17 mouse cellular contexts compared by ENCODE assay signal in genomic region chr1:137079401-137080003, GRCm38 (mm10).
DNase-seq lines count a peak whose midpoint lies in the region; ATAC-seq and TF ChIP-seq lines count a peak whose summit lies in the region.
"Had no signal": no experiment of that assay in that cellular context is flagged by ENCODE, and none has a peak within 500 bp of the region (broad histone marks: within the 10 kb centered on the region; RNA-seq: fewer than 3 reads in every experiment).

No protein-coding gene starts in this region.

- H3K9me3 ChIP-seq in lung, postnatal 0 days (ENCODE audit: low read length) = no peaks in the 10 kb centered on the region
- H3K9me3 ChIP-seq in midbrain, postnatal 0 days (ENCODE audit: low read length) = no peaks in the 10 kb centered on the region
- H3K9me3 ChIP-seq: limb, embryonic 12.5 days; liver, embryonic 13.5 days; megakaryocyte, embryonic 14.5 days; neural tube, embryonic 12.5 days had no signal

- intact Hi-C loops in left cerebral cortex, postnatal 25 days (cut with DNase I) = no loop called here

- H3K9ac ChIP-seq in lung, postnatal 0 days (replicated peaks; ENCODE audit: low read depth) = no peak overlapping the region
- no peak overlapping the region for H3K9ac ChIP-seq in midbrain, postnatal 0 days (replicated peaks; ENCODE audit: low read length, poor library complexity, severe bottlenecking)
- H3K9ac ChIP-seq: forebrain, postnatal 0 days; limb, embryonic 12.5 days; liver, embryonic 13.5 days; neural tube, embryonic 12.5 days had no signal

- DNase-seq in ovary, adult 18-20 months (ENCODE audit: low spot score) = peak; percentile 4
- DNase-seq in ovary, postnatal 36 days (ENCODE audit: low spot score) = no peak
- peak; percentile 90 for DNase-seq in lung, postnatal 0 days (ENCODE audit: low spot score)
- no peak for DNase-seq in left cerebral cortex, postnatal 25 days (ENCODE audit: low spot score in 2 of 2)
- no peak for DNase-seq in right cerebral cortex, postnatal 10 days (ENCODE audit: low spot score in 2 of 2)
- no peak for DNase-seq in midbrain, postnatal 0 days (ENCODE audit: low spot score)
- DNase-seq: cerebellum, adult 9-10 months; forebrain, postnatal 0 days; liver, embryonic 13.5 days; thymus, postnatal 36 days had no signal

- TF ChIP-seq EP300 in lung, postnatal 0 days (IDR thresholded peaks at IDR 0.05) = peak; percentile 92

- H3ac ChIP-seq in myocyte (ENCODE audit: control insufficient read depth, insufficient read length) = no peak overlapping the region

- no peak for TF ChIP-seq POLR2A in embryonic fibroblast, embryonic 13.5 days (IDR thresholded peaks at IDR 0.05; ENCODE audit: low read depth, low read length)
- no peak for TF ChIP-seq POLR2A in myocyte (IDR thresholded peaks at IDR 0.05; ENCODE audit: insufficient read length, low read depth)

- H3K36me3 ChIP-seq in lung, postnatal 0 days (ENCODE audit: insufficient read depth, low read length) = no peaks in the 10 kb centered on the region
- no peaks in the 10 kb centered on the region for H3K36me3 ChIP-seq in myocyte (ENCODE audit: control insufficient read depth, insufficient read depth)
- H3K36me3 ChIP-seq in midbrain, postnatal 0 days (ENCODE audit: insufficient read depth, low read length) = no peaks in the 10 kb centered on the region
- H3K36me3 ChIP-seq: limb, embryonic 12.5 days; liver, embryonic 13.5 days; neural tube, embryonic 12.5 days had no signal

- H3K4me1 ChIP-seq in embryonic fibroblast, embryonic 13.5 days (ENCODE audit: control insufficient read depth, insufficient read depth, low read length) = peaks cover 2% of the 10 kb centered on the region; the same call in 1 of the 2 replicates
- no peaks in the 10 kb centered on the region; the same call in 1 of the 2 replicates for H3K4me1 ChIP-seq in lung, postnatal 0 days (ENCODE audit: insufficient read depth, low read depth, low read length)
- H3K4me1 ChIP-seq in midbrain, postnatal 0 days (ENCODE audit: insufficient read depth, low read length) = no peaks in the 10 kb centered on the region
- H3K4me1 ChIP-seq: limb, embryonic 12.5 days; liver, embryonic 13.5 days; neural tube, embryonic 12.5 days had no signal

- H3K4me3 ChIP-seq in embryonic fibroblast, embryonic 13.5 days (ENCODE audit: insufficient read depth, low read length) = no peak overlapping the region
- no peak overlapping the region for H3K4me3 ChIP-seq in lung, postnatal 0 days (ENCODE audit: low read depth, low read length)
- no peak overlapping the region for H3K4me3 ChIP-seq in myocyte
- H3K4me3 ChIP-seq in midbrain, postnatal 0 days (ENCODE audit: low read depth, low read length) = no peak overlapping the region
- H3K4me3 ChIP-seq: layer of hippocampus, adult 2 months; limb, embryonic 12.5 days; liver, embryonic 13.5 days; megakaryocyte, embryonic 14.5 days; neural tube, embryonic 12.5 days had no signal

- WGBS in lung, postnatal 0 days = 35% methylated on average over 11 of the region's 11 CpGs
- 90% methylated on average over 11 of the region's 11 CpGs for WGBS in midbrain, postnatal 0 days

- TF ChIP-seq CTCF in embryonic fibroblast, embryonic 13.5 days (IDR thresholded peaks at IDR 0.05; ENCODE audit: borderline replicate concordance, insufficient read depth, low read length) = no peak
- TF ChIP-seq CTCF in lung, postnatal 0 days (IDR thresholded peaks at IDR 0.05) = no peak
- TF ChIP-seq CTCF in midbrain, postnatal 0 days (IDR thresholded peaks at IDR 0.05) = no peak

- H3K4me2 ChIP-seq in lung, postnatal 0 days (replicated peaks; ENCODE audit: low read depth, low read length) = no peak overlapping the region
- peak overlapping the region; percentile 64 for H3K4me2 ChIP-seq in myocyte (ENCODE audit: low read depth)
- H3K4me2 ChIP-seq in midbrain, postnatal 0 days (ENCODE audit: low read depth, low read length, poor library complexity, severe bottlenecking) = no peak overlapping the region
- H3K4me2 ChIP-seq: limb, embryonic 12.5 days; liver, embryonic 13.5 days; neural tube, embryonic 12.5 days had no signal

- H3K27ac ChIP-seq in embryonic fibroblast, embryonic 13.5 days (ENCODE audit: insufficient read depth, low read length) = 0 out of 2 replicates have a peak overlapping the region, but pooled peaks have one; percentile 4
- peak overlapping the region; percentile 6; the same call in 1 of the 2 replicates for H3K27ac ChIP-seq in lung, postnatal 0 days (ENCODE audit: low read length)
- H3K27ac ChIP-seq in midbrain, postnatal 0 days (ENCODE audit: low read depth, low read length) = no peak overlapping the region
- H3K27ac ChIP-seq: layer of hippocampus, adult 2 months; limb, embryonic 12.5 days; liver, embryonic 13.5 days; neural tube, embryonic 12.5 days had no signal

- no peaks in the 10 kb centered on the region for H3K27me3 ChIP-seq in lung, postnatal 0 days (replicated peaks; ENCODE audit: insufficient read depth, low read length)
- H3K27me3 ChIP-seq in myocyte (ENCODE audit: control insufficient read depth, insufficient read depth, insufficient read length) = no peaks in the 10 kb centered on the region
- H3K27me3 ChIP-seq in midbrain, postnatal 0 days (ENCODE audit: insufficient read depth, low read length) = no peaks in the 10 kb centered on the region
- H3K27me3 ChIP-seq: limb, embryonic 12.5 days; liver, embryonic 13.5 days; megakaryocyte, embryonic 14.5 days; neural tube, embryonic 12.5 days had no signal

- ATAC-seq in lung, postnatal 0 days = peak; percentile 95
- no peak for ATAC-seq in midbrain, postnatal 0 days (ENCODE audit: low FRiP score)
- ATAC-seq: forebrain, postnatal 0 days; intestine, postnatal 0 days had no signal

- H3K79me2 ChIP-seq in myocyte (ENCODE audit: control insufficient read depth, insufficient read depth) = no peaks in the 10 kb centered on the region

TF ChIP-seq in myocyte, 11 proteins besides CTCF, POLR2A, EP300 and RAD21:
- TF ChIP-seq MYOD1 (IDR thresholded peaks at IDR 0.05; ENCODE audit: control insufficient read depth in 1 of 3, insufficient read length in 2 of 3, low read depth in 2 of 3) (peak in 1 of 3 experiments; percentile 8), USF1 (IDR thresholded peaks at IDR 0.05; ENCODE audit: low read depth) (no peak), MYOG (IDR thresholded peaks at IDR 0.05; ENCODE audit: control insufficient read depth in 1 of 3, insufficient read depth in 1 of 3, insufficient read length in 2 of 3, low read depth in 2 of 3) (no peak)

Comparison
In these comparisons a context has a peak if more than half of its experiments do, and no peak if none do; other contexts are left out.
1. DNase-seq: peak in ovary, adult 18-20 months (single experiment) and lung, postnatal 0 days (single experiment); none in ovary, postnatal 36 days (single experiment), left cerebral cortex, postnatal 25 days (0 of 2), right cerebral cortex, postnatal 10 days (0 of 2) and midbrain, postnatal 0 days (single experiment).